Mouse (Mus musculus) hindbrain, embryonic 13.5 days (tissue): ENCODE data around the gene Raver1. TPM values are rescaled to one million over a fixed set of nuclear protein-coding genes. Genes with fewer than 3 reads are reported as not detected.

Source experiments
- ATAC-seq: fragments of 200-750 bp; cut with Nextera tagmentation; 2 replicates; pipeline ENCODE4 v1.8.0; 2017; ENCODE audit warnings: moderate TSS enrichment; ENCODE audit not compliant: low FRiP score
- H3K27ac ChIP-seq: fragments of 300-500 bp; sonication (generic); 2 replicates; pipeline ENCODE4 v1.5.1; 2015; ENCODE audit warnings: inconsistent platforms, mild to moderate bottlenecking, moderate library complexity
- H3K27me3 ChIP-seq: fragments of 300-500 bp; sonication (generic); 2 replicates; pipeline ENCODE4 v1.6.1; 2015; ENCODE audit warnings: mild to moderate bottlenecking, inconsistent platforms
- H3K36me3 ChIP-seq: fragments of 300-500 bp; sonication (generic); 2 replicates; pipeline ENCODE4 v1.6.1; 2015; ENCODE audit warnings: mild to moderate bottlenecking, inconsistent platforms
- H3K4me1 ChIP-seq: fragments of 300-500 bp; sonication (generic); replicated peaks from 2 replicates; pipeline ENCODE4 v1.6.1; 2015; ENCODE audit warnings: inconsistent platforms
- H3K4me2 ChIP-seq: fragments of 300-500 bp; sonication (generic); 2 replicates; pipeline ENCODE4 v1.6.1; 2015; ENCODE audit warnings: inconsistent platforms, mild to moderate bottlenecking, moderate library complexity
- H3K4me3 ChIP-seq: fragments of 300-500 bp; sonication (generic); 2 replicates; pipeline ENCODE4 v1.5.1; 2015; ENCODE audit warnings: mild to moderate bottlenecking, inconsistent platforms
- H3K9ac ChIP-seq: fragments of 300-500 bp; sonication (generic); 2 replicates; pipeline ENCODE4 v1.6.1; 2015; ENCODE audit warnings: mild to moderate bottlenecking, inconsistent platforms
- H3K9me3 ChIP-seq: fragments of 300-500 bp; sonication (generic); 2 replicates; pipeline ENCODE4 v1.6.1; 2016; ENCODE audit warnings: inconsistent platforms
- WGBS: fragments of 180-500 bp; shearing (Covaris S2); methylation state at CpG from one replicate; pipeline ENCODE4 v1.1.7; 2015; 5-methylcytosine and 5-hydroxymethylcytosine counted together
- polyA plus RNA-seq: library from polyadenylated mRNA; unstranded; fragments of >200 nt; fragmentation: Nextera tagmentation; extraction: Ambion mirVana; gene quantifications from 2 replicates; pipeline ENCODE4 v1.2.1, GENCODE M21; 2015

The Raver1 gene
- polyA plus RNA-seq, 1 experiment from 2014 or later: 28.3 TPM

GRCm38 (mm10) chr9:21032491-21032890, 59.3 kb downstream of the Raver1 start:
- peak overlapping the region; percentile 75 for H3K9ac ChIP-seq
- no peaks in the 10 kb centered on the region for H3K36me3 ChIP-seq
- H3K4me1 ChIP-seq: peaks cover 75% of the 10 kb centered on the region
- no peak overlapping the region for H3K27ac ChIP-seq
- no peaks in the 10 kb centered on the region for H3K9me3 ChIP-seq
- no peak for ATAC-seq
- WGBS: 5% methylated on average over 7 of the region's 7 CpGs
- H3K4me2 ChIP-seq: peak overlapping the region; percentile 94
- H3K27me3 ChIP-seq: peaks cover 99% of the 10 kb centered on the region
- H3K4me3 ChIP-seq: peak overlapping the region; percentile 53

GRCm38 (mm10) chr9:21031896-21032351, 59.9 kb downstream of the Raver1 start, which contains the start of gene Icam5:
Icam5 (plus strand) TSS chr9:21032073.
- ATAC-seq: peak; percentile 32
- no peak within 1 kb of the TSS for H3K27ac ChIP-seq
- under 1% methylated on average over 35 of the region's 35 CpGs for WGBS

GRCm38 (mm10) chr9:21031251-21031895, 60.4 kb downstream of the Raver1 start:
- peak overlapping the region; percentile 53 for H3K4me3 ChIP-seq
- peaks cover 99% of the 10 kb centered on the region for H3K27me3 ChIP-seq
- peak; percentile 70 for ATAC-seq
- H3K9ac ChIP-seq: peak overlapping the region; percentile 75
- peaks cover 66% of the 10 kb centered on the region for H3K4me1 ChIP-seq
- H3K9me3 ChIP-seq: no peaks in the 10 kb centered on the region
- under 1% methylated on average over 36 of the region's 36 CpGs for WGBS
- no peak overlapping the region for H3K27ac ChIP-seq
- H3K4me2 ChIP-seq: peak overlapping the region; percentile 94
- H3K36me3 ChIP-seq: no peaks in the 10 kb centered on the region

More at GRCm38 (mm10) chr9:21031896-21032351, 59.9 kb downstream of the Raver1 start, which contains the start of gene Icam5:
- Histone ChIP-seq H3K4me1 (peaks cover 71% of the 10 kb centered on the region), H3K9ac (peak within 1 kb of the TSS; percentile 75), H3K4me2 (peak within 1 kb of the TSS; percentile 94), H3K36me3 (no peaks in the 10 kb centered on the region), H3K27me3 (peaks cover 99% of the 10 kb centered on the region), H3K9me3 (no peaks in the 10 kb centered on the region), H3K4me3 (peak within 1 kb of the TSS; percentile 53)

GRCm38 (mm10) chr9:21030781-21031250, 61.0 kb downstream of the Raver1 start:
- Histone ChIP-seq H3K9ac (peak overlapping the region; percentile 75; the same call in 1 of the 2 replicates), H3K36me3 (no peaks in the 10 kb centered on the region), H3K4me3 (peak overlapping the region; percentile 53), H3K27ac (no peak overlapping the region), H3K9me3 (no peaks in the 10 kb centered on the region), H3K4me1 (peaks cover 60% of the 10 kb centered on the region), H3K27me3 (peaks cover 99% of the 10 kb centered on the region), H3K4me2 (peak overlapping the region; percentile 94)
- 0 out of 2 replicates have a peak, but pooled peaks have one; percentile 41 for ATAC-seq
- under 1% methylated on average over 13 of the region's 13 CpGs for WGBS

- peaks cover 99% of the 10 kb centered on the region for H3K27me3 ChIP-seq
Observed at GRCm38 (mm10) chr9:21030055-21030600, 61.7 kb downstream of the Raver1 start.

DNA sequence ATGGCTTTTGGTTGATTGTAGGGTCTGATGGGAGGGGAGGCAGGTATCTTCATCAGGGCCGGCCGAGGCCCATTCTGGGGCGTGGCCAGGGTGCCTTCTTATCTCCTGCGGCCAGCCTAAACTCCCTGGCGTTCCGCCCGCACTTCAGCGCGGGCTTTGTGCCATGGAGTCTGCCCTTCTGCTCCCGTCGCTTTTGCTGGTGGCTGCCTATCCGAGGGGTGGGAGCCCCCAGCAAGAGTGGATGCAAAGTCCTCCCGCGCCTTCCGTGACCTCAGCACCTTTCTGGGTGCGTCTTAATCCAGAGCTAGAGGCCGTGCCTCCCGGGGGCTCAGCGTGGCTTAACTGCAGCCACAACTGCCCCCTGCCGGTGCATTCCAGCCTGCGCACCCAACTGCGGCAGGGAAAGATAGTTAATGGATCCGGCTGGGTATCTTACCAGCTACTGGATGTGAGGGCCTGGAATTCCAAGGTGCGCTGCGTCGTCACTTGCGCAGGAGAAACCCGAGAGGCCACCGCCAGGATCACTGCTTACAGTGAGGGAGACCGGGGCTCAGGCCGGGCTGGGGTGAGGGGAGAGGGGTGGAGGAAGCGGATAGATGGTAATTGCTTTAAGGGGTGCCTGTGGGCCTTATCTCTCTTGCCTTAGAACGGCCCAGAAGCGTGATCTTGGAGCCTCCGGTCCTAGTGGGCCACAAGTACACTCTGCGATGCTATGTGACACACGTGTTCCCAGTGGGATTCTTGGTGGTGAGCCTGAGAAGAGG, 62.3 kb downstream of the Raver1 start, which contains the start of gene Icam4:
Icam4 (plus strand) TSS at position 83 of the 764 bp plus-strand sequence.
- 2% methylated on average over 37 of the region's 37 CpGs for WGBS
- no peak for ATAC-seq
- H3K4me3 ChIP-seq: peak within 1 kb of the TSS; percentile 24

More at GRCm38 (mm10) chr9:21030055-21030600, 61.7 kb downstream of the Raver1 start:
- Histone ChIP-seq H3K4me1 (peaks cover 56% of the 10 kb centered on the region), H3K9ac (no peak overlapping the region), H3K27ac (no peak overlapping the region), H3K4me3 (no peak overlapping the region; the same call in 1 of the 2 replicates), H3K4me2 (peak overlapping the region; percentile 94), H3K9me3 (no peaks in the 10 kb centered on the region), H3K36me3 (no peaks in the 10 kb centered on the region)
- ATAC-seq: no peak
- 23% methylated on average over 22 of the region's 22 CpGs for WGBS

GRCm38 (mm10) chr9:21028560-21029110, 63.2 kb downstream of the Raver1 start:
- no peaks in the 10 kb centered on the region for H3K36me3 ChIP-seq
- no peak overlapping the region for H3K27ac ChIP-seq
- H3K4me3 ChIP-seq: no peak overlapping the region
- no peaks in the 10 kb centered on the region for H3K9me3 ChIP-seq
- H3K27me3 ChIP-seq: peaks cover 85% of the 10 kb centered on the region
- H3K4me2 ChIP-seq: no peak overlapping the region
- H3K4me1 ChIP-seq: peaks cover 49% of the 10 kb centered on the region
- no peak for ATAC-seq
- H3K9ac ChIP-seq: no peak overlapping the region
- WGBS: 72% methylated on average over 6 of the region's 6 CpGs

More for the DNA sequence above, 62.3 kb downstream of the Raver1 start, which contains the start of gene Icam4:
- Histone ChIP-seq H3K4me2 (peak within 1 kb of the TSS; percentile 94), H3K9ac (0 out of 2 replicates have a peak within 1 kb of the TSS, but pooled peaks have one; percentile 20), H3K4me1 (peaks cover 50% of the 10 kb centered on the region), H3K27ac (no peak within 1 kb of the TSS), H3K36me3 (no peaks in the 10 kb centered on the region), H3K27me3 (peaks cover 92% of the 10 kb centered on the region), H3K9me3 (no peaks in the 10 kb centered on the region)

DNA sequence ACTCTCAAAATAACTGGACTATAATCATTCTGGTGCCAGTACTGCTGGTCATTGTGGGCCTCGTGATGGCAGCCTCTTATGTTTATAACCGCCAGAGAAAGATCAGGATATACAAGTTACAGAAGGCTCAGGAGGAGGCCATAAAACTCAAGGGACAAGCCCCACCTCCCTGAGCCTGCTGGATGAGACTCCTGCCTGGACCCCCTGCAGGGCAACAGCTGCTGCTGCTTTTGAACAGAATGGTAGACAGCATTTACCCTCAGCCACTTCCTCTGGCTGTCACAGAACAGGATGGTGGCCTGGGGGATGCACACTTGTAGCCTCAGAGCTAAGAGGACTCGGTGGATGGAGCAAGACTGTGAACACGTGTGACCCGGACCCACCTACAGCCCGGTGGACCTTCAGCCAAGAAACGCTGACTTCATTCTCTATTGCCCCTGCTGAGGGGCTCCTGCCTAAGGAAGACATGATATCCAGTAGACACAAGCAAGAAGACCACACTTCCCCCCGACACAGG, 64.0 kb downstream of the Raver1 start:
- peak overlapping the region; percentile 35 for H3K9ac ChIP-seq
- WGBS: 51% methylated on average over 8 of the region's 8 CpGs
- no peaks in the 10 kb centered on the region for H3K9me3 ChIP-seq

GRCm38 (mm10) chr9:21026849-21027248, 65.0 kb downstream of the Raver1 start:
- Histone ChIP-seq H3K4me1 (peaks cover 31% of the 10 kb centered on the region), H3K4me3 (no peak overlapping the region), H3K27ac (no peak overlapping the region), H3K36me3 (no peaks in the 10 kb centered on the region), H3K9ac (no peak overlapping the region), H3K9me3 (no peaks in the 10 kb centered on the region), H3K27me3 (peaks cover 71% of the 10 kb centered on the region), H3K4me2 (no peak overlapping the region)
- ATAC-seq: no peak
- 86% methylated on average over 12 of the region's 12 CpGs for WGBS

More for the DNA sequence above, 64.0 kb downstream of the Raver1 start:
- Histone ChIP-seq H3K27ac (no peak overlapping the region), H3K36me3 (no peaks in the 10 kb centered on the region), H3K4me2 (no peak overlapping the region), H3K27me3 (peaks cover 77% of the 10 kb centered on the region), H3K4me1 (peaks cover 41% of the 10 kb centered on the region), H3K4me3 (no peak overlapping the region)
- ATAC-seq: no peak

GRCm38 (mm10) chr9:21025258-21025810, 66.5 kb downstream of the Raver1 start:
- peaks cover 66% of the 10 kb centered on the region for H3K27me3 ChIP-seq

More at GRCm38 (mm10) chr9:21025258-21025810, 66.5 kb downstream of the Raver1 start:
- Histone ChIP-seq H3K9ac (no peak overlapping the region), H3K4me1 (peaks cover 17% of the 10 kb centered on the region), H3K4me3 (no peak overlapping the region), H3K36me3 (no peaks in the 10 kb centered on the region), H3K9me3 (no peaks in the 10 kb centered on the region), H3K27ac (no peak overlapping the region), H3K4me2 (no peak overlapping the region)
- 71% methylated on average over 19 of the region's 19 CpGs for WGBS
- no peak for ATAC-seq
